Mouse (Mus musculus) splenic B cell, adult 2 months (primary cell): ENCODE data around the gene Calhm3.

Experiments
- DNase-seq: peaks from one replicate; pipeline ENCODE4 v3.0.0-alpha.2; 2011; ENCODE audit warnings: low read depth, low spot score
- H3K27me3 ChIP-seq: 2 replicates; pipeline ENCODE4 v1.6.1; 2012; ENCODE audit warnings: mild to moderate bottlenecking, low read length, moderate library complexity, mixed read lengths; ENCODE audit not compliant: control insufficient read depth, poor library complexity, insufficient read depth, severe bottlenecking
- H3K36me3 ChIP-seq: 2 replicates; pipeline ENCODE4 v1.6.1; 2012; ENCODE audit warnings: mild to moderate bottlenecking, low read length, moderate library complexity, mixed read lengths; ENCODE audit not compliant: control insufficient read depth, poor library complexity, insufficient read depth, severe bottlenecking

The Calhm3 gene

GRCm38 (mm10) chr19:47118634-47119033 lies 38.9 kb downstream of the Calhm3 start:
- peaks cover 1% of the 10 kb centered on the region; the same call in 1 of the 2 replicates for H3K36me3 ChIP-seq
- DNase-seq = no peak
- H3K27me3 ChIP-seq = no peaks in the 10 kb centered on the region

DNA sequence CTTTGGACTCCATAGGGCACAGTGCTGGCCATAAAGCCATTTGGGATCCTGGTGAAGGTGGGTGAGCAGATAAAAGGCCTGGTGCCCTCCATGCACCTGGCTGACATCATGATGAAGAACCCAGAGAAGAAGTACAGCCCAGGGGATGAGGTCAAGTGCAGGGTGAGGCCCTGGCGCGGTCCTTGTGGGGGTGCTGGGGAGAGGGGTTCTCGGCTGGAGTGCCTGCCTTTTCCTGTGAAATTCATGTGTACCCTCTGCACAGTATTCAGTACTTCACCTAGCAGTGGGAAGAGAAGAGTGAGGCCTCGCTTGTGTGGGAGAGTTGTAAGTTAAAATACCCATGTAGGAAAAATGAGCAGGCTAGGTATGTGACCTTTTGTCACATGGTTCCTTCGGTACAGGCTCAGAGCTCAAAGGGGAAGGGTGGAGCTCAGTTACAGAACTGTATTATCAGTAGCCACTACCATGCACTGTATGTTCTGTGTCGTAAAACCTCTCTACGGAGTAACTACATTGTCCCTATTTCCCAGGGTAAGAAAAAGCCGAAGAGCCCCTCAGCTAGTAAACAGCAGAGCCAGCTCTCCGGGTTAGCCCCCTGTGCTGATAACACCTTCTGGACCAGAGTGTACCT lies 52.8 kb downstream of the Calhm3 start:
- no peak for DNase-seq
- no peaks in the 10 kb centered on the region for H3K27me3 ChIP-seq

More for the DNA sequence above, 52.8 kb downstream of the Calhm3 start:
- H3K36me3 ChIP-seq = peaks cover 18% of the 10 kb centered on the region
